Mouse (Mus musculus) G1E (cell line): ENCODE data around the gene Rab7b.

ENCODE experiments used
- CTCF ChIP-seq: IDR thresholded peaks from 2 replicates; pipeline ENCODE4 v1.5.1; 2012; ENCODE audit warnings: low read depth, low read length, inconsistent platforms, mixed read lengths
- GATA1 ChIP-seq: IDR thresholded peaks from 2 replicates; pipeline ENCODE4 v1.6.1; 2012; ENCODE audit warnings: borderline replicate concordance, low read length, inconsistent platforms, mixed read lengths
- GATA2 ChIP-seq: IDR thresholded peaks from 2 replicates; pipeline ENCODE4 v1.6.1; 2012; ENCODE audit warnings: low read depth, low read length, inconsistent platforms, borderline replicate concordance
- POLR2AphosphoS5 ChIP-seq: IDR thresholded peaks from 2 replicates; pipeline ENCODE4 v1.6.1; 2012; ENCODE audit warnings: low read depth, low read length, inconsistent platforms; ENCODE audit not compliant: insufficient replicate concordance
- TAL1 ChIP-seq: conservative IDR thresholded peaks from 2 replicates; pipeline ENCODE4 v1.6.1; 2012; ENCODE audit warnings: low read depth, low read length, inconsistent platforms, mixed read lengths

GRCm38 (mm10) chr1:131708338-131708737, 19.8 kb downstream of the Rab7b start:
- TF ChIP-seq CTCF (peak; percentile 70), POLR2AphosphoS5 (no peak), GATA1 (no peak), TAL1 (no peak), GATA2 (no peak)
